Mouse (Mus musculus) heart, adult 2 months (tissue): ENCODE results near the gene Unk. TPM values are rescaled to one million over a fixed set of nuclear protein-coding genes. Genes with fewer than 3 reads are reported as not detected.
A peak's percentile ranks its signal among the peaks of the same experiment; 100 is the strongest.

Source experiments
- DNase-seq, 2 experiments: peaks; one replicate each; pipeline ENCODE4 v3.0.0; 2021
- H3K27ac ChIP-seq: fragments of 200-600 bp; 2 replicates; pipeline ENCODE4 v1.8.1; 2022
- H3K27me3 ChIP-seq: fragments of 200-500 bp; 2 replicates; pipeline ENCODE4 v1.6.1; 2012; ENCODE audit warnings: mild to moderate bottlenecking, low read length, inconsistent platforms, mixed read lengths; ENCODE audit not compliant: control insufficient read depth, insufficient read depth
- H3K36me3 ChIP-seq: fragments of 200-500 bp; 2 replicates; pipeline ENCODE4 v1.6.1; 2012; ENCODE audit warnings: low read length, inconsistent platforms; ENCODE audit not compliant: control insufficient read depth, insufficient read depth
- H3K4me1 ChIP-seq: fragments of 200-500 bp; 2 replicates; pipeline ENCODE4 v1.6.1; 2011; ENCODE audit warnings: low read length; ENCODE audit not compliant: control insufficient read depth, insufficient read depth
- H3K4me3 ChIP-seq: fragments of 200-600 bp; 2 replicates; pipeline ENCODE4 v1.8.1; 2022
- H3K79me2 ChIP-seq: fragments of 200-500 bp; replicated peaks from 2 replicates; pipeline ENCODE4 v1.6.1; 2012; ENCODE audit warnings: mild to moderate bottlenecking, inconsistent platforms, low read length, moderate library complexity, mixed read lengths; ENCODE audit not compliant: control insufficient read depth, insufficient read depth
- H3K9ac ChIP-seq: fragments of 200-500 bp; 2 replicates; pipeline ENCODE4 v1.6.1; 2012; ENCODE audit warnings: low read depth, mild to moderate bottlenecking, control low read depth, inconsistent platforms, low read length, mixed read lengths
- CTCF ChIP-seq: fragments of 200-600 bp; IDR thresholded peaks from 2 replicates; pipeline ENCODE4 v1.8.1; 2022; ENCODE audit warnings: antibody characterized with exemption, mild to moderate bottlenecking, moderate library complexity
- EP300 ChIP-seq: fragments of 200-500 bp; IDR thresholded peaks from 2 replicates; pipeline ENCODE4 v1.6.1; 2011; ENCODE audit warnings: low read depth, low read length, control low read depth; ENCODE audit not compliant: insufficient read depth
- POLR2A ChIP-seq: fragments of 200-500 bp; IDR thresholded peaks from 2 replicates; pipeline ENCODE4 v1.6.1; 2011; ENCODE audit warnings: mild to moderate bottlenecking, low read depth, low read length, control low read depth; ENCODE audit not compliant: insufficient read depth
- WGBS: fragments of 180-500 bp; shearing (Covaris S2); methylation state at CpG from one replicate; pipeline ENCODE4 v1.1.7; 2018; 5-methylcytosine and 5-hydroxymethylcytosine counted together
- intact Hi-C: fragments of 180-260 bp; cut with DNase I; formaldehyde crosslinking; loops from one replicate; pipeline ENCODE4 v1.15.1; 2025
- polyA plus RNA-seq: library from polyadenylated mRNA; depleted of rRNA; stranded (reverse); fragments of >200 nt; gene quantifications from 2 replicates; pipeline ENCODE4 v1.2.3, GENCODE M21; 2012
- total RNA-seq, 2 experiments: library from RNA; stranded (reverse); gene quantifications; 2 replicates each; pipeline ENCODE4 v1.2.3; 2021

Unk gene
- total and polyA plus RNA-seq, 3 experiments, result 7.1 to 16.5 (median 7.9) TPM

- WGBS, result 74% methylated on average over 2 of the region's 2 CpGs
- Histone ChIP-seq H3K4me3 (no peak overlapping the region), H3K79me2 (no peaks in the 10 kb centered on the region; the same call in 1 of the 2 replicates), H3K4me1 (peaks cover 42% of the 10 kb centered on the region), H3K27ac (peak overlapping the region; percentile 41; the same call in 1 of the 2 replicates), H3K36me3 (peaks cover 19% of the 10 kb centered on the region), H3K27me3 (no peaks in the 10 kb centered on the region), H3K9ac (no peak overlapping the region)
- TF ChIP-seq POLR2A (no peak), EP300 (no peak), CTCF (no peak)
- DNase-seq, result no peak
- intact Hi-C loops, result no loop called here
These were observed 74.9 kb downstream of the Unk start for GRCm38 (mm10) chr11:116105065-116105464.

GRCm38 (mm10) chr11:116106154-116106962 lies 76.2 kb downstream of the Unk start:
- Histone ChIP-seq H3K27me3 (no peaks in the 10 kb centered on the region), H3K27ac (peak overlapping the region; percentile 98), H3K4me1 (peaks cover 36% of the 10 kb centered on the region), H3K36me3 (peaks cover 13% of the 10 kb centered on the region), H3K79me2 (no peaks in the 10 kb centered on the region; the same call in 1 of the 2 replicates), H3K4me3 (no peak overlapping the region), H3K9ac (peak overlapping the region; percentile 96)
- TF ChIP-seq CTCF, result no peak
- no peak for TF ChIP-seq EP300
- no peak for TF ChIP-seq POLR2A
- peak in 1 of 2 experiments; percentile 34 for DNase-seq
- intact Hi-C loops, result no loop called here
- 68% methylated on average over 32 of the region's 32 CpGs for WGBS

GRCm38 (mm10) chr11:116106963-116107776 lies 77.0 kb downstream of the Unk start:
- peak overlapping the region; percentile 98 for H3K27ac ChIP-seq
- peaks cover 12% of the 10 kb centered on the region for H3K36me3 ChIP-seq
- peak overlapping the region; percentile 65 for H3K4me3 ChIP-seq
- no peaks in the 10 kb centered on the region for H3K27me3 ChIP-seq
- no peaks in the 10 kb centered on the region; the same call in 1 of the 2 replicates for H3K79me2 ChIP-seq
- intact Hi-C loops, result no loop called here
- peak overlapping the region; percentile 96 for H3K9ac ChIP-seq
- TF ChIP-seq CTCF (peak; percentile 49), EP300 (no peak), POLR2A (0 out of 2 replicates have a peak, but pooled peaks have one; percentile 30)
- 42% methylated on average over 14 of the region's 14 CpGs for WGBS
- peaks cover 29% of the 10 kb centered on the region for H3K4me1 ChIP-seq
- peak in 1 of 2 experiments; percentile 51 for DNase-seq

- Histone ChIP-seq H3K9ac (peak overlapping the region; percentile 96), H3K4me1 (peaks cover 25% of the 10 kb centered on the region), H3K79me2 (no peaks in the 10 kb centered on the region; the same call in 1 of the 2 replicates), H3K36me3 (peaks cover 10% of the 10 kb centered on the region), H3K4me3 (peak overlapping the region; percentile 65), H3K27ac (peak overlapping the region; percentile 98), H3K27me3 (no peaks in the 10 kb centered on the region)
- 43% methylated on average over 19 of the region's 19 CpGs for WGBS
- DNase-seq, result peak in 1 of 2 experiments; percentile 62
- TF ChIP-seq POLR2A, result no peak
- no peak for TF ChIP-seq CTCF
- TF ChIP-seq EP300, result no peak
- intact Hi-C loops, result loop anchor here (1.0 kb wide), 1 partner anchor 22 kb away; no protein-coding TSS in a partner anchor
These were observed 77.7 kb downstream of the Unk start for GRCm38 (mm10) chr11:116107777-116108285.

- peaks cover 20% of the 10 kb centered on the region for H3K4me1 ChIP-seq
- intact Hi-C loops, result loop anchor here (1.0 kb wide), 2 partner anchors 21 to 22 kb away; no protein-coding TSS in a partner anchor
These were observed 78.5 kb downstream of the Unk start for GRCm38 (mm10) chr11:116108464-116109137.

More at GRCm38 (mm10) chr11:116108464-116109137, 78.5 kb downstream of the Unk start:
- Histone ChIP-seq H3K36me3 (peaks cover 4% of the 10 kb centered on the region), H3K79me2 (no peaks in the 10 kb centered on the region; the same call in 1 of the 2 replicates), H3K27me3 (no peaks in the 10 kb centered on the region), H3K27ac (peak overlapping the region; percentile 98), H3K4me3 (peak overlapping the region; percentile 65), H3K9ac (peak overlapping the region; percentile 96)
- DNase-seq, result peak; percentile 88 to 90
- 9% methylated on average over 23 of the region's 23 CpGs for WGBS
- no peak for TF ChIP-seq CTCF
- TF ChIP-seq POLR2A, result peak; percentile 84
- TF ChIP-seq EP300, result peak; percentile 71; the same call in 1 of the 2 replicates
